Mouse (Mus musculus): ENCODE measurements around the gene Cdx2.

- TF ChIP-seq CTCF (IDR thresholded peaks at IDR 0.05; ENCODE audit: borderline replicate concordance, extremely low read depth, insufficient read depth, insufficient read length), result no peak
- TF ChIP-seq POLR2A (IDR thresholded peaks at IDR 0.05; ENCODE audit: borderline replicate concordance, extremely low read depth, insufficient read depth, insufficient read length, poor library complexity, severe bottlenecking), result no peak
These were observed 38.9 kb upstream of the Cdx2 start for GRCm38 (mm10) chr5:147345981-147346380.

Data from brain, embryonic 14.5 days (tissue).